Mouse (Mus musculus): ENCODE results near the gene Gadd45b.

DNA sequence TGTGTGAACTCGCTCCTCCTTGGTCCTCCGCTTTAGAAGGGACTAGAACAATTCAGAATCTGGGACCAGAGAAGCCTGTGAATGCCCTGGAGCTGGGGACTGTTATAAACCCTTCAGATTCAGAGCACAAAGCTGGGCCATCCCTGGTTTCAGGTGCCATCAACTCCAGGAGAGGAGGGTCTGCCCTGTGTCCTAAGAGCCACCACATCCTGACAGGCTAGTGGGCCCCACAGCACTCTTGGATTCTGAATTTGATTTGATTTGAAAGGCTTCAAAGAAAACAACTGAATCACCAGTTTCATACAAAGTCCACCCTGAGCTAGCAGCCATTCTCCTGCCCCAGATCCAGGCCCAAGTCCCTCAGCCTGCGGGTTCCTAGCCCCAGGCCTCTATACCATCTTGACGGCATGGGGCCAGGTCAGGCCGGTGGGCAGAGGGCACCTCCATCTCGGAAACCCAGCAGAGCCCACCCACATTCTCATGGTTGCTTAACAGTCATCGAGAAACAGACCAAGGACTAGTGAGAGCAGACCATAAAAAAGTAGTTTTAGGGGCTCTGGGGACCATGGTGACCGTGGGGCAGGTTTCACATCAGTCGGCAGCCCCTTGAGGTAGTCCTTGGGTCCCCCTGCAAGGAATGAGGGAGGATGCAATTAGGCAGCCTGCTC, 27.5 kb upstream of the Gadd45b start:
- TF ChIP-seq POLR2A (IDR thresholded peaks at IDR 0.05; ENCODE audit: low read depth, low read length) (no peak), CTCF (IDR thresholded peaks at IDR 0.05; ENCODE audit: extremely low read depth, insufficient read length, insufficient replicate concordance, low read depth, low read length) (no peak)

Measured in small intestine, adult 2 months (tissue).